Mouse (Mus musculus) liver, embryonic 14.5 days (tissue): ENCODE measurements around the gene Pi4ka.

Experiments
- CTCF ChIP-seq: IDR thresholded peaks from 2 replicates; pipeline ENCODE4 v1.5.1; 2016; ENCODE audit warnings: antibody characterized with exemption, low read depth, control low read depth
- EP300 ChIP-seq: IDR thresholded peaks from 2 replicates; pipeline ENCODE4 v1.6.1; 2016; ENCODE audit warnings: antibody characterized with exemption, low read depth

DNA sequence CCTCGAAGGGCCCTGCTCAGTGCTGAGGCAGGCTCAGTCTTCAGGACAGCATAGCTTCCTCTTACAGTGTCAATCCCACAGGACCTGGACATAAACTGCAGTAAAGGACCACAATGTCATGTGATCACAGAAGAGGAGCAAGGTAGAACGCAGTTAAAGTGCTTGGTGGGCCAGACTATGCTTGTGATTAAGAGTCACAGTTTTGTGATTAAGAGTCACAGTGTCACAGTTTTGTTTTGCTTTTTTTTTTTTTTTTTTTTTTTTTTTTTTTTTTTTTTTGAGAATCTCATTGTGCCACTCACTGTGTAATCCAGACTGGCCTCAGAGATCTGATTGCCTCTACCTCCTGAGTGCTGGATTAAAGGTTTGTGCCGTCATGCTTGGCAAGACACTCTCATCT is 140.0 kb downstream of the Pi4ka start:
- TF ChIP-seq EP300: no peak
- no peak for TF ChIP-seq CTCF
